Mouse (Mus musculus) layer of hippocampus, postnatal 25 days (tissue): Measurements from ENCODE around the gene Hnf1b. TPM values are rescaled to one million over a fixed set of nuclear protein-coding genes. Genes with fewer than 3 reads are reported as not detected.

Source experiments
- DNase-seq, 2 experiments: peaks; one replicate each; pipeline ENCODE4 v3.0.0; 2022; ENCODE audit warnings: mixed read lengths in 2 of 2, low spot score in 1 of 2; ENCODE audit errors: extremely low spot score in 1 of 2
- total RNA-seq, 2 experiments: library from RNA; stranded (reverse); gene quantifications; 2 replicates each; pipeline ENCODE4 v1.2.3; 2021

Hnf1b gene
- total RNA-seq, 2 experiments from 2014 or later: 0.12 to 0.16 TPM

GRCm38 (mm10) chr11:83893325-83893724 is 43.5 kb downstream of the Hnf1b start:
- DNase-seq: no peak

- no peak for DNase-seq
These were observed 46.9 kb downstream of the Hnf1b start for GRCm38 (mm10) chr11:83896430-83897410.

GRCm38 (mm10) chr11:83897569-83897968 is 47.7 kb downstream of the Hnf1b start:
- no peak for DNase-seq

- no peak for DNase-seq
These were observed 52.9 kb downstream of the Hnf1b start for GRCm38 (mm10) chr11:83902812-83903211.

- no peak for DNase-seq
These were observed 55.9 kb downstream of the Hnf1b start for GRCm38 (mm10) chr11:83905756-83906155.

GRCm38 (mm10) chr11:83908376-83908775 is 58.5 kb downstream of the Hnf1b start:
- DNase-seq: no peak

- no peak for DNase-seq
These were observed 64.0 kb downstream of the Hnf1b start for GRCm38 (mm10) chr11:83913824-83914311.

GRCm38 (mm10) chr11:83914501-83914900 is 64.6 kb downstream of the Hnf1b start:
- no peak for DNase-seq

GRCm38 (mm10) chr11:83922600-83922999 is 72.7 kb downstream of the Hnf1b start:
- DNase-seq: no peak

GRCm38 (mm10) chr11:83927097-83927496 is 77.2 kb downstream of the Hnf1b start:
- DNase-seq: no peak

- no peak for DNase-seq
These were observed 82.7 kb downstream of the Hnf1b start for GRCm38 (mm10) chr11:83932506-83933106.

- no peak for DNase-seq
These were observed 83.5 kb downstream of the Hnf1b start for GRCm38 (mm10) chr11:83933376-83933775.

GRCm38 (mm10) chr11:83935986-83936665 is 86.3 kb downstream of the Hnf1b start:
- DNase-seq: peak; percentile 56 to 88

GRCm38 (mm10) chr11:83938556-83938955 is 88.7 kb downstream of the Hnf1b start:
- DNase-seq: no peak

GRCm38 (mm10) chr11:83941950-83942840 is 92.3 kb downstream of the Hnf1b start, which contains the start of gene Ddx52:
TSS of gene Ddx52 (plus strand) at chr11:83942062.
- peak; percentile 77 to 81 for DNase-seq

Other genes with a start within 250 kb of the Hnf1b start
- not detected for gene Rpl9-ps1, start 204.4 kb upstream of the Hnf1b start, total RNA-seq
- gene Ccl3, start 200.7 kb upstream of the Hnf1b start, total RNA-seq: not detected
- not detected for gene Ccl4, start 187.5 kb upstream of the Hnf1b start, total RNA-seq
- not detected for gene Wfdc17, start 146.1 kb upstream of the Hnf1b start, total RNA-seq
- gene Wfdc18, start 141.0 kb upstream of the Hnf1b start, total RNA-seq: not detected
- gene Wfdc21, start 103.1 kb upstream of the Hnf1b start, total RNA-seq: not detected
- 10 to 100 TPM; 15.0 to 20.8 TPM for gene Heatr6, start 96.4 kb upstream of the Hnf1b start, total RNA-seq
- gene Ddx52, start 92.0 kb downstream of the Hnf1b start, total RNA-seq: 10 to 100 TPM; 12.8 to 13.3 TPM
- 10 to 100 TPM; 63.8 to 65.3 TPM for gene Synrg, start 114.4 kb downstream of the Hnf1b start, total RNA-seq
- 10 to 100 TPM; 31.0 to 35.4 TPM for gene Dusp14, start 219.2 kb downstream of the Hnf1b start, total RNA-seq